Mouse (Mus musculus) testis, adult 2 months (tissue): ENCODE measurements around the gene Ccdc152.

Experiments
- CTCF ChIP-seq: fragments of 200-500 bp; IDR thresholded peaks from 2 replicates; pipeline ENCODE4 v1.5.1; 2012; ENCODE audit warnings: low read depth, mild to moderate bottlenecking, inconsistent platforms, low read length, moderate library complexity; ENCODE audit not compliant: control insufficient read depth, insufficient read depth, insufficient replicate concordance
- POLR2A ChIP-seq: fragments of 200-500 bp; IDR thresholded peaks from 2 replicates; pipeline ENCODE4 v1.6.1; 2012; ENCODE audit warnings: low read depth, mild to moderate bottlenecking, inconsistent platforms, low read length, moderate library complexity; ENCODE audit not compliant: control insufficient read depth

DNA sequence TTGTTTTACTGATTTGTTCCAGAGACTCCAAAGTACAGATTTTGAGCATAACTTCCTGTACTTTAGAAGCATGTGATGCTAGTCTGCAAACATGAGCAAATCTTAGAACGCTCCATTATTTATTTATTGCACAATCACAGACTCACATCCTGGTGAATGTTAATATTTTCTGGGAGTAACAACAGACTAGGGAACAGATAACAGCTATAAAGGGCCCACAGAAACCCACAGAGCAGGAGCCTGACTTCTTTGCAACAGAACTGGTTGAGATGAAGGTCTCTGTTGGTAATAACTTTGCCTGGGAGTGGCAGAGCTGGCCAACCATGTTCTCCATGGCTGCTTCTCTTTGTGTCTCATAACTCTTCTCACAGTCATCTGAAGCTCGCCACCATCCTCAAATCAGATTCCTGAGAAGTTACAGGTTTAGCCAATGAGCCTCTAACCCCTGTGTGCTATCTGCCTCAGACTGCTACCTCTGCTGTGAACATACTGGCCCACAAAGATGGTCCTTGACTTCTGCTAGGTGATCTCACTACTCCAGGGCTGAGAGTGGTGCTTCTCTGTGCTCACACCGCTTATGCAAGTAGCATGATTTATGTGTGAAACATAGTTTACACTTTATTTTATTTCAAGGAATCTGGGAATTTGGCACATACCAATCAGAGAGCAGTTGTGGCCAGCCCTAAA is 52.2 kb downstream of the Ccdc152 start:
- TF ChIP-seq CTCF (no peak), POLR2A (no peak)
